Mouse (Mus musculus) gastrocnemius, postnatal 25 days (tissue): ENCODE data around the gene Tsga10ip. TPM values are rescaled to one million over a fixed set of nuclear protein-coding genes. Genes with fewer than 3 reads are reported as not detected.

ENCODE experiments used
- DNase-seq: peaks from one replicate; pipeline ENCODE4 v3.0.0; 2022
- total RNA-seq, 2 experiments: library from RNA; stranded (reverse); gene quantifications; 1 replicate in 1 of 2; 2 replicates in 1 of 2; pipeline ENCODE4 v1.2.3; 2021

Tsga10ip gene
- total RNA-seq, 2 experiments from 2014 or later, result 1.2 TPM; not detected in 1

- peak; percentile 33 for DNase-seq
These were observed 56.8 kb downstream of the Tsga10ip start for GRCm38 (mm10) chr19:5345297-5346131.

GRCm38 (mm10) chr19:5341360-5341759 is 61.0 kb downstream of the Tsga10ip start:
- DNase-seq, result no peak

Other genes with a start within 250 kb of the Tsga10ip start
- 1 to 10 TPM; 5.6 to 6.5 TPM for gene Pacs1, start 129.4 kb downstream of the Tsga10ip start, total RNA-seq
- gene Sf3b2, start 107.1 kb downstream of the Tsga10ip start, total RNA-seq, result 10 to 100 TPM; 65.4 to 69.5 TPM
- not detected for gene Gal3st3, start 104.2 kb downstream of the Tsga10ip start, total RNA-seq
- gene Catsper1, start 66.8 kb downstream of the Tsga10ip start, total RNA-seq, result not detected
- 10 to 100 TPM; 19.7 to 41.3 TPM for gene Cst6, start 53.0 kb downstream of the Tsga10ip start, total RNA-seq
- gene Eif1ad, start 35.8 kb downstream of the Tsga10ip start, total RNA-seq, result 10 to 100 TPM; 12.7 to 13.4 TPM
- gene Banf1, start 35.4 kb downstream of the Tsga10ip start, total RNA-seq, result 100 to 1,000 TPM; 114 to 122 TPM
- gene Sart1, start 13.8 kb downstream of the Tsga10ip start, total RNA-seq, result 10 to 100 TPM; 29.0 to 36.5 TPM
- gene Drap1, start 22.5 kb upstream of the Tsga10ip start, total RNA-seq, result 100 to 1,000 TPM; 473 to 502 TPM
- gene AI837181, start 22.6 kb upstream of the Tsga10ip start, total RNA-seq, result 10 to 100 TPM; 32.1 to 33.5 TPM
- not detected for gene Fosl1, start 45.0 kb upstream of the Tsga10ip start, total RNA-seq
- gene Ccdc85b, start 55.4 kb upstream of the Tsga10ip start, total RNA-seq, result 1 to 10 TPM; 4.5 to 6.6 TPM
- 10 to 100 TPM; 36.9 to 38.4 TPM for gene Fibp, start 58.1 kb upstream of the Tsga10ip start, total RNA-seq
- not detected for gene Ctsw, start 66.0 kb upstream of the Tsga10ip start, total RNA-seq
- gene Efemp2, start 71.4 kb upstream of the Tsga10ip start, total RNA-seq, result 10 to 100 TPM in 1 of 2 experiments, 1 to 10 TPM in 1; 7.8 to 12.2 TPM
- 10 to 100 TPM; 20.3 to 21.6 TPM for gene Mus81, start 85.9 kb upstream of the Tsga10ip start, total RNA-seq
- 100 to 1,000 TPM in 1 of 2 experiments, 10 to 100 TPM in 1; 83.6 to 106 TPM for gene Cfl1, start 87.9 kb upstream of the Tsga10ip start, total RNA-seq
- gene 1700020D05Rik, start 101.3 kb upstream of the Tsga10ip start, total RNA-seq, result under 1 TPM; 0.64 to 0.88 TPM
- 1 to 10 TPM; 6.9 to 7.5 TPM for gene Snx32, start 108.0 kb upstream of the Tsga10ip start, total RNA-seq
- not detected for gene Ovol1, start 158.1 kb upstream of the Tsga10ip start, total RNA-seq
- gene Ap5b1, start 165.5 kb upstream of the Tsga10ip start, total RNA-seq, result 1 to 10 TPM; 1.4 to 1.5 TPM
- gene Rnaseh2c, start 199.3 kb upstream of the Tsga10ip start, total RNA-seq, result 10 to 100 TPM; 45.2 to 47.1 TPM
- 10 to 100 TPM; 15.6 to 15.7 TPM for gene Kat5, start 207.7 kb upstream of the Tsga10ip start, total RNA-seq
- 10 to 100 TPM; 12.5 to 13.7 TPM for gene Rela, start 235.0 kb upstream of the Tsga10ip start, total RNA-seq